Mouse (Mus musculus) MN1 (cell line): ENCODE measurements around the gene Dpep3.
A peak's percentile ranks its signal among the peaks of the same experiment; 100 is the strongest.

Experiments
- DNase-seq: peaks from one replicate; pipeline ENCODE4 v3.0.0-alpha.2; 2016; ENCODE audit warnings: low spot score

Dpep3 gene

DNA sequence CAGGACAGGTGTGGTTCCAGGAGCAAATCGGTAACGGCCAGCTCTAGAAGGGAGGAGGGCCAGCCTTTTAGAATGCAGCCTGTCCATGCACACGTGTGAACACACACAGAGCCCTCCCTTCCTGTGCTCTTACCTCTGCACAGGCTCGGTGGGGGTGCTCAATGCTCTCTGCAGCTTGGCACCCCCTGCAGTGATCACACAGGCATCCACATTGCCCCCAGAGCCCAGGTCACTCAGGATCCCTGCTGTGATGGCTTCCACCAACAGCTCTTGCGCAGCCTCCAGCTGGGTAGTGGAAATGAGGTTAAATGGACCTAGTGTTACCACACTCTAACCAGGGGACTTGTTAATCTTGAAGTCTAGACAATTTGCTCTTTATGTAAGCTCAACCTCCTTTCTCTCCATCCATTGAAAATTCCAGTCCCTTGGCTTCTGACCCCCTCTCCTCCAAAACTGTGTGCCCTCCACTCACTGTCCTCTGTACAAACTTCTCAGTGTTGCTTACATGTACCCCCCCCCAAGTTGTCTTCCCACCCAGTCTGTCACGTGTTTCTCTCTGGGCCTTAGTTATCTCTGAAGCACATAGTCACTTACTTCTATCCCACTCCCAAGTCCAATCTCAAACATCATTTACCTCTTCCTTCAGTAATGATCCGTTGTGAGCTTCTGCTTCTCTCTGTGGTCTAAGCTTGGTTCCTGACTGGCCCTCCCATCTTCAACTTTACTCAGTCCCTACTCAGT, 43.2 kb downstream of the Dpep3 start:
- DNase-seq: no peak

DNA sequence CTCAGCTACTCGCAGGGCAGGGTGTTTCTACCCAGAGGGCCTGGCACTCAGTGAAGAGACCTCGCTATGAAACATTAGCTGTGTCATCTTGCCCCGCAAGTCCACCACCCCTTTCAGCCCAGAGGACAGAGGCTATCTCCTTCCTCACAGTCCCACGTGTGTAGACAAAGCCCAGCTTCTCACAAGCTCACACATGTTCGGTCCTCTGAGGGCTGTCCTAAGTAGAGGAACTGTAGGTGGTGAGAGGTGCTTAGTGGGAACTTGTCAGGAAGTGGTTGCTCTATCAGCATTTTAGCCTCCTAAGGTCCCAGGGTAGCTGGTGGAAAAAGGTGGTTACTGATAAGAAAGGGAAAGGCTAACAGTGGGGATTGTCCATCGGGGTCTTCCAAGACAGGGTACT, 44.1 kb downstream of the Dpep3 start:
- no peak for DNase-seq

- no peak for DNase-seq
Observed at GRCm38 (mm10) chr8:105933762-105934161, 45.5 kb downstream of the Dpep3 start, which contains the start of gene Ctrl. Ctrl (minus strand) TSS chr8:105933862.

GRCm38 (mm10) chr8:105932525-105932924, 46.7 kb downstream of the Dpep3 start:
- DNase-seq: no peak

- no peak for DNase-seq
Observed at GRCm38 (mm10) chr8:105931271-105931670, 48.0 kb downstream of the Dpep3 start.

DNA sequence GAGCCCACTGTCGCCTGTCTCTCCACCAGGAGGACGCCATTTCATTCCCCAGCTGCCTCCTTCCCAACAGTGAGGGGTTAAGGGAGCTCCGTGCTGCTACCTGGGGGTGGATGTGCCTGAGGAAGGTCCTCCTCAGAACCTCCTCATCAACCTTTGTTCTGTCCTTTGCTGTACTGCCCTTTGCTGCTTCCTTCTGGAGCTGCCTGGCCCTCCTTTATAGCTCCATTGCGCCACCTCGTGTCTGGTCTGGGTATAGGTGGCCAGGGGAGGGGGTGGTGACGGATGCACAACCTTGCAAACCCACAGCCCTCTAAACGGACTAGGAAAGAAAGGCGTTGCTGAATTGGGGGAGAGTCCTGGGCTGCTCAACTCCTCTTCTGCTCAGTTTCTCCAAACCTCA, 48.6 kb downstream of the Dpep3 start:
- peak; percentile 80 for DNase-seq

DNA sequence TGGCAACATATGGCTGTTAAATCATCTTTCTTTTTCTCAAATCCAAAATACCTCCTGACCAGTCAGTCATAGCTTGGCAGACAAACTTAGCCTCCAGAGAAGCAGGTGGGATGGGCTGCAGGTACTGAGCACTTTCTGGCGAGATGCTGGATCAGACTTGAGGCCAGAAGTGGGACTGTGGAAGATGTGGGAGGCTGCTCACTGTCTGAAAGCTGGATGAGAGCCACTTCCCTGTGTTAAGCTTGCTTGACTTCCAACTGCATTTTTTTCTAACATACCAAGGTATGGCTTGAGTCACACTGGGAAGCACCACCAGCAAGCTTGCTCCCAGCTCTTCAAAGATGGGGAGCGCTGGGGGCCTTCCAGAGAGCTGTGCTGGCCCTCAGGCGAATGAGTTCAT, 54.1 kb downstream of the Dpep3 start:
- DNase-seq: no peak
